8 mouse cellular contexts compared by ENCODE assay signal in genomic region chr1:60343630-60344455, GRCm38 (mm10). TPM values are rescaled to one million over a fixed set of nuclear protein-coding genes. Genes with fewer than 3 reads are reported as not detected.
A peak's percentile ranks its signal among the peaks of the same experiment; 100 is the strongest.
DNase-seq lines count a peak whose midpoint lies in the region; ATAC-seq and TF ChIP-seq lines count a peak whose summit lies in the region.

No protein-coding gene starts in this region.

- ATAC-seq in heart, postnatal 0 days (ENCODE audit: insufficient read depth, low read depth) = peak; percentile 1; the same call in 1 of the 2 replicates
- ATAC-seq in hindbrain, embryonic 13.5 days (ENCODE audit: low FRiP score) = peak; percentile 37
- peak; percentile 40 for ATAC-seq in midbrain, embryonic 13.5 days

- TF ChIP-seq EP300 in heart, postnatal 0 days (IDR thresholded peaks at IDR 0.05; ENCODE audit: low read depth) = no peak

- no peaks in the 10 kb centered on the region for H3K27me3 ChIP-seq in heart, postnatal 0 days (ENCODE audit: control insufficient read depth, insufficient read depth, low read length)
- no peaks in the 10 kb centered on the region for H3K27me3 ChIP-seq in hindbrain, embryonic 13.5 days
- no peaks in the 10 kb centered on the region for H3K27me3 ChIP-seq in midbrain, embryonic 13.5 days

- peak overlapping the region; percentile 61 for H3K4me3 ChIP-seq in heart, postnatal 0 days (ENCODE audit: low read depth, low read length)
- H3K4me3 ChIP-seq in bone marrow macrophage, adult 2 months (ENCODE audit: insufficient read depth, low read length) = peak overlapping the region; percentile 73
- H3K4me3 ChIP-seq in hindbrain, embryonic 13.5 days = peak overlapping the region; percentile 67
- peak overlapping the region; percentile 69 for H3K4me3 ChIP-seq in midbrain, embryonic 13.5 days (replicated peaks)

- H3K9ac ChIP-seq in heart, postnatal 0 days (replicated peaks; ENCODE audit: low read depth, low read length) = peak overlapping the region; percentile 56
- H3K9ac ChIP-seq in hindbrain, embryonic 13.5 days = peak overlapping the region; percentile 80
- peak overlapping the region; percentile 76 for H3K9ac ChIP-seq in midbrain, embryonic 13.5 days (replicated peaks)

- H3K27ac ChIP-seq in heart, postnatal 0 days (ENCODE audit: low read depth) = peak overlapping the region; percentile 89
- peak overlapping the region; percentile 77 for H3K27ac ChIP-seq in bone marrow macrophage, adult 2 months (ENCODE audit: insufficient read depth, low read depth, low read length)
- peak overlapping the region; percentile 93 for H3K27ac ChIP-seq in hindbrain, embryonic 13.5 days
- peak overlapping the region; percentile 87 for H3K27ac ChIP-seq in midbrain, embryonic 13.5 days

- peaks cover 6% of the 10 kb centered on the region; the same call in 1 of the 2 replicates for H3K4me1 ChIP-seq in heart, postnatal 0 days (ENCODE audit: control insufficient read depth, insufficient read depth)
- H3K4me1 ChIP-seq in bone marrow macrophage, adult 2 months (ENCODE audit: control insufficient read depth, insufficient read depth, low read length) = peaks cover 8% of the 10 kb centered on the region
- peaks cover 13% of the 10 kb centered on the region for H3K4me1 ChIP-seq in hindbrain, embryonic 13.5 days (replicated peaks)
- peaks cover 14% of the 10 kb centered on the region for H3K4me1 ChIP-seq in midbrain, embryonic 13.5 days (replicated peaks)

- no peak for TF ChIP-seq POLR2A in bone marrow macrophage, adult 2 months (IDR thresholded peaks at IDR 0.05; ENCODE audit: borderline replicate concordance, low read depth, low read length)

- 10% methylated on average over 14 of the region's 14 CpGs for WGBS in heart, postnatal 0 days
- 10% methylated on average over 14 of the region's 14 CpGs for WGBS in hindbrain, embryonic 13.5 days
- WGBS in midbrain, embryonic 13.5 days = 10% methylated on average over 14 of the region's 14 CpGs

- no peak for TF ChIP-seq CTCF in heart, postnatal 0 days (IDR thresholded peaks at IDR 0.05; ENCODE audit: low read depth)
- no peak for TF ChIP-seq CTCF in bone marrow macrophage, adult 2 months (IDR thresholded peaks at IDR 0.05; ENCODE audit: low read depth, low read length)

- peaks cover 1% of the 10 kb centered on the region; the same call in 1 of the 2 replicates for H3K36me3 ChIP-seq in heart, postnatal 0 days (replicated peaks; ENCODE audit: control insufficient read depth, insufficient read depth, low read length)
- H3K36me3 ChIP-seq in hindbrain, embryonic 13.5 days = peaks cover 4% of the 10 kb centered on the region; the same call in 1 of the 2 replicates
- peaks cover 4% of the 10 kb centered on the region for H3K36me3 ChIP-seq in midbrain, embryonic 13.5 days

- DNase-seq in heart, postnatal 0 days (ENCODE audit: low spot score) = no peak
- DNase-seq in heart, postnatal 4 days = no peak
- DNase-seq in layer of hippocampus, adult 9-11 months = no peak
- no peak for DNase-seq in cerebellum, adult 9-11 months
- no peak for DNase-seq in embryo, embryonic 11 days

- peak overlapping the region; percentile 69 for H3K4me2 ChIP-seq in heart, postnatal 0 days (ENCODE audit: low read depth, low read length)
- H3K4me2 ChIP-seq in hindbrain, embryonic 13.5 days = peak overlapping the region; percentile 82
- H3K4me2 ChIP-seq in midbrain, embryonic 13.5 days (replicated peaks) = peak overlapping the region; percentile 62

- no peaks in the 10 kb centered on the region for H3K9me3 ChIP-seq in heart, postnatal 0 days (replicated peaks; ENCODE audit: control insufficient read depth, low read length)
- no peaks in the 10 kb centered on the region for H3K9me3 ChIP-seq in hindbrain, embryonic 13.5 days
- no peaks in the 10 kb centered on the region for H3K9me3 ChIP-seq in midbrain, embryonic 13.5 days

RNA-seq across cellular contexts. Expression of gene Cyp20a1, which starts 0.7 kb away (rescaled TPM):
- total RNA-seq in heart, postnatal 0 days (2014; rRNA removed; ENCODE audit: low replicate concordance) = 23.8 and 33.0 TPM in 2 replicates
- 14.7 TPM in 2 replicates for polyA plus RNA-seq in heart, postnatal 0 days (2015; fragmentation: Nextera tagmentation; extraction: Ambion mirVana)
- total RNA-seq in heart, postnatal 4 days (2021) = 10 to 100 TPM; 19.7 to 19.9 TPM
- 20.6 and 21.6 TPM in 2 replicates for polyA plus RNA-seq in bone marrow macrophage, adult 2 months (2012; ENCODE audit: insufficient read depth, insufficient read length, missing spikeins)
- 14.7 and 19.8 TPM in 2 replicates for polyA plus RNA-seq in hindbrain, embryonic 13.5 days (2015; fragmentation: Nextera tagmentation; extraction: Ambion mirVana)
- polyA plus RNA-seq in midbrain, embryonic 13.5 days (2015; fragmentation: Nextera tagmentation; extraction: Ambion mirVana) = 14.5 and 16.1 TPM in 2 replicates
